Mouse (Mus musculus) megakaryocyte progenitor cell, adult 5-6 weeks (primary cell): Measurements from ENCODE around the gene Tpst1. TPM values are rescaled to one million over a fixed set of nuclear protein-coding genes. Genes with fewer than 3 reads are reported as not detected.

Experiments used
- ATAC-seq: replicated peaks from 2 replicates; pipeline ENCODE4 v1.8.0; 2016; ENCODE audit warnings: mild to moderate bottlenecking, moderate TSS enrichment, inconsistent platforms; ENCODE audit not compliant: poor library complexity
- total RNA-seq, 2 experiments: library from RNA; stranded (forward) in 1 of 2; stranded (reverse) in 1 of 2; fragments of 157-497, 149-512 nt in 1 of 2; fragments of 200-1000 nt in 1 of 2; gene quantifications; 2 replicates each; pipeline versions ENCODE4 v1.2.3 to v1.2.4; 2015 to 2017

Tpst1 gene
- total RNA-seq, 2 experiments from 2014 or later, result 6.8 to 10.6 TPM

DNA sequence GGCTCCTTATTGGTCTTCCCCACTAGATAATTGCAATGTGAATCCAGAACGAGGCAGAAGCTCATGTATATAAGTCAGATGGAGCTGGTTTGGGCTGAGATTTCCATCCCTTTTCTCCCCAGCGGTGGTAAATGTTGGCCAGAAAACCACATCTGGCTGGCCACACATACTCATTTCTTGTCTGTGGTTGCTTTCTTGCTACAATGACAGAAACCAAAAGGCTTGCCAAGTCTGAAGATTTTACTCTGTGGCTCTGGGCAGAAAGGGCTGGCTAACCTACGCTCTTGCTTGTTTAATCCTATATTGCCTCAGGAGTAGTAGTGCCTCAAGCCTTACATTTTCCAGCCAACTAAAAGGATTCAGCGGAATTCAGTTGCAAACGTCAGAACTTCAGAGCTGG lies 68.0 kb downstream of the Tpst1 start:
- no peak for ATAC-seq

DNA sequence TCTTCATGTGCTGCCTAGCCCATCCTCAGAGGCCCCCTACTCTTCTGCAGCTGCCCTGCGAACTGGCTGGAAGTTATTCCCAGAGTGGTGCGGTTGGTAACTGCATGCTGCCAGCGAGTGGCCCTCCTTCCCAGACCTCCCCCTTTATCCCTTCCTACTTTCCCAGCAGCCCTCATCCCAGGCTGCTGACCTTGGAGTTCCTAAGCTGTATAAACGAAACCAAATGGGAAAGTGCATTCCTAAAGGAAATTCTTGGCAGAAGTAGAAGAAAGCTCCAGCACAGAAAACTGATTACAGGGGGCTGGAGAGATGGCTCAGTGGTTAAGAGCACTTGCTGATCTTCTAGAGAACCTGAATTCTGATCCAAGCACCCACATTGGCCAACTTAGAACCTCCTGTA lies 68.9 kb downstream of the Tpst1 start:
- no peak for ATAC-seq

DNA sequence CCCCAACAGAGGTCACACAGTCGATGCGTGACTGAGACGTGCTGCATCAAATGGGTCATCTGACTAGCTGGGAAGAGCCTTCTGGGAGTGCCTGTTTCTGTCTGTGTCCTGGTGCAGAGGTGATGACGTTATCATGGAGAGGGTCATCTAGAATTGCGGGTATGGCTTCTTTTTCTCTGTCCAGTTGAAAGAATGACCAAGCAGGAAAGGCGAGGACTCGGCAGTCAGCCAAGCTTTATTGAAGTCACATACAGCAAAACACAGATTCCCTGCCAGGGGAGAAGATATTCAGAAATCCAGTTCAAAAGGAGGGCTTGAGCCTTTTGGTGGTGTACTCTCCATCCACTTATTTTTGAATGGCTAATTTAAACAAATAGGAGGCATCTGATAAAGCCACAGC lies 70.0 kb downstream of the Tpst1 start:
- ATAC-seq, result no peak

DNA sequence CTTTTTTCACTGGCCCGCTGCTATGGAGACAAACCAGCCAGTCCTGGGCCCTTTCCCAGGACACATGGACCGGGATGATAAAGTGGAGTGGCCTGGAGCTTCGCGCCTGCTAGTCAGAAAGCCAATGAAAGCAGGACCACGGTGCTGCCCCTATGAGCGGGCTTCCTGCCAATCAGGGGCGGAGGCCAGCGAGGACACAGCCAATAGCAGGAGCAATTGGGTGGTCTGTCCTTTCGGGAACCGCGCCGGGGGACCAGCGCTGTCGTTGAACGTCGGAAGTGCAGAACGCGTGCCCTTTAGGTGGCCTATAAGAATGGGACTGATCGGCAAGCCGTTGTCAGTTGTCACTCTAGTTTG lies 70.8 kb downstream of the Tpst1 start:
- ATAC-seq, result no peak; the same call in 1 of the 2 replicates

DNA sequence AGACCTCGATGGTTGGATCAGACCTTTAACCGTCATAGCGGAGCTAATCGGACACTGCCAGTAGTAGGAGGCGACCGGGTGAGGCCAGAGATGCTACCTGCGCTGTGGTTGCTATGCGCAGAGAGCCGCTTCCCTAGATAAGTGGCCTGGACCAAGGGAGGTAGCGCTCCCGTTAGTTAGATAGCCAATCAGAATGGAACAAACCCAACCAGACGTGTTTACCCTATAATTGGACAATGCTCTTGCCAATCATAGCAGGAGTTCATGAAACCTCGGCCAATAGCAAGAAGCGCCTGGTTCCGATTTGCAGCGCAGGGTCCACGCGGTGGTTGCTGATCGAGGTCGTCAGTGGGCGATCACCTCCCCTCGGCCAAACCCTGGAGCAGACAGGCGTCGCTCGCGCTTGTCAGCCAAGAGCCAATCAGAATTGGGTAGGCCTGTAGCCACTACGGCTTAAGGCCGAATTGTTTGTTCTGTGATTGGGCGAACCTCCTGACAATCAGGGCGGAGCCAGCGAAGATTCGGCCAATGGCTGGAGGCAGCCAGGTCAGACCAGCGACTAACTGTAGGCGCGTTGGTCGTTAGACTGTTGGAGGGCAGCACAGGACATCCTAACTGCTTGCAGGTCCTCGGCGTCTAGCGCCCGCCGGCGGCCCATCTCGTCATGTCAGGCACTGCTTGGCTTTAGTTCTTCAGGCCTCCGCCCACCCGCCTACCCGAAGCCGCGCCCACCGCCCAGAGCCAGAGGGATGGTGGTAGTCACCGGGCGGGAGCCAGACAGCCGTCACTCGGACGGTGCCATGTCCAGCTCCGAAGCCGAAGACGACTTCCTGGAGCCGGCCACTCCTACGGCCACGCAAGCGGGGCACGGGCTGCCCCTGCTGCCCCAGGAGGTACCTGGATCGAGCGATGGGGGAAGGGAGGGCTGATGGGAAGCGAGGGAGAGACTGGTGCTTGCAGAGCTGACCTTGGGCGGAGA lies 71.5 kb downstream of the Tpst1 start, which contains the start of gene Kctd7:
Gene Kctd7, plus strand, starts transcription at position 528 of the 979 bp plus-strand sequence.
- peak; percentile 77 for ATAC-seq

DNA sequence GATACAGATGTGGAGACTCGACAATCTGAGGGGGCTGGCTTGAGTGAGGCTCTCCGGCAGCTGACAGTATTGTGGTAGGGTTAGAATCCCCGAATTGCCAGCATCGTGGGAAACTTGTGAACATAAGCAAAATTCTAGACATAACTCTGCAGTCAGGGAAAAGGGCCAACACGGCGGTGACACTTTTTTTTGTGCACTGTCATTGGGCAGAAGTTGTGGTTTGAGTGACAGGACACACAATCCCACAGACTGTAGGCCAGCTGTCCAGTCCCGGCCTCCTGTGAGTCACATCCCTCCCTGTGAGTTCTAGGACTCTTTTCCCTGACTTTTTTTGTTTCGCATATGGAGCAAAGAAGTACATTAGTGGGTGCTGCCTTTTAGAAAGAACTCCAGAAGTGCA lies 72.8 kb downstream of the Tpst1 start:
- ATAC-seq, result no peak

DNA sequence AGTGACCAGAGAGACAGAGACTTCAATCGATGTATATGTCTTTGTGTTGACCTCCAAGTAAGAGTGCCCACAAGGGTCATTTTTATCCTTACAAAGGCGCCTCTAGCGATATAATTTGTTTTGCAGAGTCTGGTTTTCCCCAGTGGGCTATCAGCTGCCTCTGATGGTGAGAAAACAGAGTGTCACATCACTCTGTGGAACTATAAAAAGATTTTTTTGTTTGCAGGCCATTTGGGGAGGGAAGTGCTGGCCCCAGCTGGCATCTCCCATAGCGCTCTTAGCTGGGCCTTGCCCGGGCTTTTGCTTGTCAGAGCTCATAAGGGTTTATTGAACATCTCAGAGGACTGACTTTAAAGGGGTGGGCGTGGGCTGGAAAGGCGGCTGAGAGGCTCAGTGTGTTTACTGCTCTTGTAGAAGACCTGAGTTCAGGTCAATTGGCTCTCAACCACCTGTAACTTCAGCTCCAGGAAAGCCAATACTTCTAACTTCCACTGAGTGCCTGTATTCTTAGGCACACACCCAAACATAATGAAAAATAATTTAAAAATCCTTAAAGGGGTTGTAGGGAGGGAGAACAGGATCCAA lies 76.7 kb downstream of the Tpst1 start:
- no peak for ATAC-seq

DNA sequence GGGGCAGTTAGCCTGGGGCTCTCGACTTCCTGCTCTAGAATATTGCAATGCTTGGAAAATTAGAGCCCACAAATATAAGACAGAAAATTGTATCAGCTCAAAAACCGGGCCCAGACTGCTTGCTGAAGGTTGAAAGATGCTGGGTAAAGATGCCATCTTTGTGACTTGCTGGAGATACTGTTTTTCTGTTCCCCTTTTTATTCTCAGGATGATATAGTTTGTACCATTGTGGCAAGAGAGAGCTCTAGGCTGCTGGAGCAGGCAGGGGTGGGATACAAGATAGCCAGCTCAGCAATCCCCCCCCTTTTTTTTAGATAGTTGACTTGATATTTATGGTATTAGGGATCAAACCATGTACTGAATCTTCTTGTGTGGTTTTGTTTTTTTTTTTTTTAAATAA lies 81.2 kb downstream of the Tpst1 start:
- no peak for ATAC-seq

DNA sequence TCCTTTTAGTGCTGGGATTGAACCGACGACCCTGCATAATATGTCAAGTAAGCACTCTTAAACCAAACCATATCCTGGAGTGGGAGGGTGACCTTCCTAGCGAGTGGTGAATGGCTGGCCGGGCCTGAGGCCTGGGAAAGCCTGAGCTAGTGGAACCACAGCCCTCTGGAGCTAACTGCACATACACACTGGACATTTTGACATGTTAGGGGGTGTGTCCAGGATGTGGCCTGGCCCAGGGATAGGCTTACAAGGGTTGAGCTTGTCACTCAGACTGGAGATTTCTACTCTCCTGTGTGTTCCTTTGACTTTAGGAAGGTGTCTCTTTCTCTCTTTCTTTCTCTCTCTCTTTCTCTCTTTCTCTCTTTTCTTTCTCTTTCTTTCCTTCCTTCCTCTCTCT lies 85.4 kb downstream of the Tpst1 start:
- ATAC-seq, result no peak

DNA sequence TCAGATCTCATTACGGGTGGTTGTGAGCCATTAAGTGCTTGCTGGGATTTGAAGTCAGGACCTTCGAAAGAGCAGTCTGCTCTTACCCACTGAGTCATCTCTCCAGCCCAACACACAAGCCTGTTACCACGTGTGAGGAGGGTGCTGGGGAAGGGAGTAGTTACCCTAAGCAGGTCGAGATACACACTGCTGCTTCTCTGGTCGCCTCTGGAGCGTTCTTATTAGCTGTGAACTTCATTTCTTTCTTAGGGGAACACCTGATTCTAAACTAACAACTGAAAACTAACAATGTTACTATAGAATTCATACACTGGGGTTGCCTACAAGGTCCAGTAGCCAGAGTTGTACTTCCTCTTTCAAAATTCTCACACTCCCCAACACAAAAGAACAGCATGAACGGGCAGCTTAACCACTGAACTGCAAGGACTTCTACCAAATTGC lies 86.7 kb downstream of the Tpst1 start:
- peak; percentile 62 for ATAC-seq

DNA sequence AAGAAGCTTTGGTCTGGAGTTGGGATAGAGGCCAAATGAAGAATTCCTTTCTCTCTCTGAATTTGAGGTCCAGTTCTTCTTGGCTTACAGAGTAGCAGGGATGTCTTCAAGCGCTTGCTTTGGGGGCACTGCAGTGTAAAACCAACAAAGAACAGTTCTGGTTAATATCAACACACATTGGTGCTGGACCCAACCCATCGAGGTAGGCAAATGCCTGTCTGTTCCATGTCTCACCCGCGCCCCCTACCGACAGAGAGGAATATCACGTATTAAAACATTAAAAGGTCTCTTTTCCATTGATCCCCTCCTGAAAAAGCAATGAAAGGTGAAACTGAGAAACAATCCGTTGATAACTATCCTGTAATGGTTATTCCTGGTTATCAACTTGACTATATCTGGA lies 90.5 kb downstream of the Tpst1 start:
- peak; percentile 91 for ATAC-seq

DNA sequence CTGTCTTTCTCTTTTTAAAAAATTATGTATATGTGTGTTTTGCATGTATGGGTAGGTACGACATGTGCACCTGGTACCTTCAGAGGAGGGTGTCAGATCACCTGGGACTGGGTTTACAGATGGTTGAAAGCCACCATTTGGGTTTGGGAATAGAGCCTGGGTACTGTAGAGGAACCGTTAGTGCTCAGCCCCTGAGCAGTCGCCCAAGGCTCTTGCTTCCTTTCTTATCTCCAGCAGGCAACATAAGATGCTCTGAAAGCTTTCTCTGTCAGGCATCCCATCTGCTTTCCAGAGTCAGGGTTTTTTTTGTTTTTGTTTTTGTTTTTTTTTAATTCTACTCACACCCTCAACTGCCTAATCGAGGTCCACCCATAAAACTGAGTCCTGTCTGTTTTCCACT lies 92.1 kb downstream of the Tpst1 start:
- ATAC-seq, result peak; percentile 47

DNA sequence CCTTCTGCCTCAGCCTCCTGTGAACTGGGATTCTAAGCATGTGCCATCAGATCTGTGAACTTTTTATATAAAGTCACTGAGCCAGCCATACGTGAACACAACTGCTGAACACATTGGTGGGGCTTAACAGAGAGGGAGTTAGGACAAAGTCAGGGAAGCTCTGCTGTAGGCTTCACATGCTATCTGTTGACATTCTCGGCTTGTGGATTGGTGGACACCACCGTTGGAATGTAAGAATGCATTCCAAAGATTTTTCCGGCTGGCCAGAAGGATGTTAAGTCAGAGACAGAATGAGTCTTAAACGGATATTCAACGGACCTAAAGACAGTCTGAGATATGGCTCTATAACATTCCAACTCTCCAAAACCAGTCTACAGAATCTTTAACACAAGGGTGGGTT lies 96.0 kb downstream of the Tpst1 start:
- ATAC-seq, result no peak

DNA sequence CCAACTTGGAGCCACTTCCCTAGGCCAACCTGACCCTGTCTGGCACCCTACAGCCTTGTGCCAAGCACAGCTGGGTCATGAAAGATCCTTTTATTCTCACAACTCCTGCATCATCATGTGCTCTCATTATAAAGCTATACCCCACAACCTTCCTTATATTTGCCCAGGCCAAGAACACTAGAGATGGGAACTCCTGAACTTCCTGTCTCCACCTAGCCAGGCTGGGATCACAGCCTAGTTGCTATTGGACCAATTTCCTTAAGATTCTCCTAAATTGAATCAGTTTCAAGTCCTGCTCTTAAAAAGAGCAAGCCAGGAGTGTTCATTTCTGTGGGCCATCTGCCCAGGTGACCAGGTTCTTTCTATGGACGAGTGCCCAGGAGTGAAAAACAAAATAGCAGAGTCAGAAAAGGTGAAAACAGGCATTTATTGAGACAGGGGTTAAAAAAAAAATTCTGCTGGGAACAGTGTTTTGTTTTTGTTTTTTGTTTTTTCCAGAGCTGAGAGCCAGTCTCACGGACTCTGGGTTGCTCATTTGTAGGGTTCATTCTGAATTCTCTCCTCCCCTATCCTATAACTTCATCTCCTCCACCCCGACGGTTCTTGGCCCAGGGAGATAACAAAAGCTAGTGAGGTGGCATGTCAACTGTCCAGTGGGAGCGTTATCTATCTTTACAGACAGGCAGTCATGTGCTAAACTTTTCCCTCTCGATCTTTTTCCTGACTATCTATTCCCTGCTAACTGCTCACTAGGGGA lies 97.7 kb downstream of the Tpst1 start:
- peak; percentile 62 for ATAC-seq

DNA sequence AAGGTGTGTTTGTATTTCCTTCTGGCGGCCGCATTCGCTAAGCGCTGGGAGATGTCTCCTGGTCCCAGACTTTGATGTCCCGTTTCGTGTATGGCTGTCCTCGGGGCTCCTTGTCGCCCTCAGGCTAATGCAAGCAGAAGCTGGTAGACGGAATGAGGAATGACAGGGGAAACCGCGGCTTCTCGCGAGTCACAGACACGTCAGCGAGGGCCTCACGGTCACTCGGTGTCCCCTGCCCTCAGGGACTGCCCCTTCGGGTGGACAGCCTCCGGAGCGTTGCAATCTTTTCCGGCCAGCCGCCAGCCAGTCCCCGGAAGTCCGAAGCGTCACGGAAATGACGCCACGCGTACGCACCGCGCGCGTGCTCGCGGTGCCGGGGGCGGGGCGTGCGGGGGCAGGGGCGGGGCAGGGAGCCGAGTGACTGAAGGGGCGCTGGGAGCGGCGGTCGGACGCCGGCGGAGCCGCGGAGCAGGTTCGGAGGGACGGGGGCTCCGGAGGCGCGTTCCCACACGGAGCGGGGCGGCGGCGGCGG lies 98.4 kb downstream of the Tpst1 start, which contains the start of gene Rabgef1:
Gene Rabgef1, plus strand, starts transcription at position 376 of the 532 bp plus-strand sequence.
- peak; percentile 80 for ATAC-seq

DNA sequence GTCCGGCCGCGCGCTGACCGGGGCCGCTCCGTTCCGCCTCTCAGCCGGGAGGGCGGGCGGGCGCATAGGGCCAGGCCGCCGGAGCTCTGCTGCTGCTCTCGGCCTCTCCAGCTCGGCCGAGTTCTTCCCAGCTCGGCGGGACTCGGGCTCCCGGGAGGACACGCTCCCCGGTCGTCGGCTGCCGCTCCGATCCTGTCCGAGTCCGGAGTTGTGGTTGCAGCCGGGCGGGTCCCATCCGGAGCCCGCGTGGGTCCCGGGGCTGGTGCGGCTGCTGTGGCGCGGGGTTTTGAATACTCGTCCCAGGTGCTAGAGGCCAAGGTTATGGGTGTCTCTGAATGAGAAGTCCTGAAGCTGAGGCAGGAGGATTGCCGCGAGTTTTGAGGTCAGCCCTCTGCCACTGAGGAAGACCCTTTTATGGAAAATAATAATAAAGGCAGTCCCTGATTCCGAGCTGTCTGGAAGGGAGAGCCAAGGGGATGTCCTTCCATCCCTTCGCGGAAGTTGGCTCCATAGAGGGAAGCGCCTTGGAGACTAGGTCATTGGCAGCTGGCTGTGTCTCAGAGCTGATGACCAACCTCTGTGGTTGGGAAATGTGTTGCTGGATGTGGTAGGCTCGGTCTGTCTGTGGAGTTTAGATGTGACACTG lies 99.0 kb downstream of the Tpst1 start:
- peak; percentile 60 for ATAC-seq

DNA sequence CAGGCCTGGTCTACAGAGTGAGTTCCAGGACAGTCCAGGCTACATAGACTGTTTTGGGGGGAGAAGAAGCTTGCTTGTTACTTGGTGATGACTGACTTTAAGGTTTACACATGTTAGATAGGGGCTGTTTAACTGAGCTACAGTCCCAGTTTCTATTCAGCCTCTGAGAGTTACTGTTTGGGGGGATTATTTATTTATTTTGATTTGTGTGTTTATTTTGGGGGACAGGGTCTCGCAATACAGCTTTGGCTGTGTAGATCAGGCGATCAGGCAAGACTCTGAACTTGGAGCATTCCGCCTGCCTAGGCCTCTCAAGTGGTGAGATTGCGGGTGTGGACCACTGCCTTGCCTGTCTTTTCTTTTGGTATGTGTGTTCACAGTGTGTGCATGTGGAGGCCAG lies 99.9 kb downstream of the Tpst1 start:
- no peak for ATAC-seq

DNA sequence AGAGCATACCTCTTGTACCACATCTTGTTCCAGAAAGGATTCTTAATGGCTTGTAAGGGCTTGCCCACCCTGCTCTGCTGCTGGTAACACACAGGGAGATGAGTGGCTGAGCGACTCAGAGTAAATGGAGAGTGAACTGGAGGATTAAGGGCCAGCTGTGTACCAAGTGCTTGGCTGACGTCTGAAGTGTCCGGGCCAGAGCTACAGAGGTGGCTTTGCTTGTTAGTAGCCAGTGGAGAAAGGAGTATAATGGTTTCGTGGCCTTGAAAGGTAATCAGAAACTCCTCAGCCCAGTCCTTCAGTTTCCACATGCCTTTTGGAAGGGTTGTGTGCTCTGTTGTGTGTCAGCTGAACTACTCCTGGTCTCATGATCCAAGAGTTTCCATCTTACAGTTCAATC lies 104.7 kb downstream of the Tpst1 start:
- no peak for ATAC-seq

DNA sequence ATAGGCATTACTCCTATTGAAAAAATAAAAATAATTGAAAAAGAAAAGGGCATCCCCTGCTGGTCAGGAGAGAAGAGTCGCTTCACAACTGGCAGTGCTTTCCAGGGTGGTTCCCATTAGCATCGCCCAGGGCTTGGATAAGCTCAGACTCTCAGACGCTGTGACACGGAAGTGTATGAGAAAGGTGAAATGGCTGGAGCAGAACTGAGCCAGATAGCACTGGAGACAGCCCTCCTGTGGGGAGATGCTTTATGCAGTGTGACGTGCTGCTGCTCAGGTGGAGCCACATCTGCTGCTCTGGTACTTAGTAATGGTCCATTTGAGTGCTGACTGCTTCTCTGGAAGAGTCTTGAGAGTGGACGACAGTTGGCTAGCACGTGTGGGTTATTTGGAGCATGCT lies 107.2 kb downstream of the Tpst1 start:
- ATAC-seq, result peak; percentile 30; the same call in 1 of the 2 replicates

DNA sequence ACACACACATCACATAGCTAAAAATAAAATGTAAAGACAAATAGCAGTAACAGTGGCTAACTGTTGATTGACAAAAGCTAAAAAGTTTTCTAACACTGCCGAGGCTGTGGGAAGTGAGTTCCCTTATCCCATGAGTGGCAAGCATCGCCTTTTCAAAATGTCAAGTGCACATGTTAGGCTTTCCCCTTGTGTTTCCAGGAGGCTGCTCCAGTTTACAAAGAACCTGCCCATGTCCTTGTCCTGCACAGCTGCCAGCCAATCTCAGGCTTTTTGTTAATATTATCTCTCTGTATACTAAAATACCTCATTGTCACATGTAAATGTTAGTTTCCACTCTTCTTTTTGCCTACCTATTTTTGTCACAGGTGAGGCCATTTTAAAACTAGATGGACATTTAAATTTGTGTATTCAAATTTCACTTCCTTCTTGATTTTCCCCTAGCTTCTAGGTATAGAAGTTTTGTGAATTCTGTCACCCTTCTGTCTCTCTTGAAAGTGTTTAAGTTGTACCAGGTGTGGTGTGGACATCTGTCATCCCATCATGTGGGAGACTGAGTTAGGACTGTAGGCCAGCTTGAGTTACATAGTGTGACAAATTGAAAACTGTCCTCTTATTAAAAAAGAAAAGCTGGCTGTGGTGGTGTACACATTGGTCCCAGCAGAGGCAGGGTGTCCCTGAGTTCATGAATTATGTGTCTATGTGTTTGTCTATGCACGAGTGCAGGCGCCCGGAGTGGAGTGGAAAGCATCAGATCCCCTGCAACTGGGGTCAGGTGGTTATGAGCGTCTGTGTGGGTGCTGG lies 108.8 kb downstream of the Tpst1 start:
- ATAC-seq, result no peak
